In genomic region chr1:139421875-139422791, GRCm38 (mm10) we compare ENCODE assay signal across 8 mouse cellular contexts. TPM values are rescaled to one million over a fixed set of nuclear protein-coding genes. Genes with fewer than 3 reads are reported as not detected.
DNase-seq lines count a peak whose midpoint lies in the region; ATAC-seq lines count a peak whose summit lies in the region.

Gene Zbtb41, plus strand, starts transcription at chr1:139422288.

- H3K4me3 ChIP-seq in intestine, embryonic 14.5 days (ENCODE audit: low read depth, low read length) = peak within 1 kb of the TSS; percentile 68

- peaks cover 30% of the 10 kb centered on the region for H3K4me1 ChIP-seq in intestine, embryonic 14.5 days (replicated peaks; ENCODE audit: control insufficient read depth, insufficient read depth, low read length)

- 0 out of 2 replicates have a peak, but pooled peaks cover 6% of the 10 kb centered on the region for H3K36me3 ChIP-seq in intestine, embryonic 14.5 days (ENCODE audit: control insufficient read depth, insufficient read depth, low read length)

- no peaks in the 10 kb centered on the region for H3K9me3 ChIP-seq in intestine, embryonic 14.5 days (ENCODE audit: control insufficient read depth, low read length)

- intact Hi-C loops in left cerebral cortex, postnatal 14 days (cut with DNase I) = no loop called here

- peak within 1 kb of the TSS; percentile 87 for H3K27ac ChIP-seq in intestine, embryonic 14.5 days (ENCODE audit: low read depth)

- ATAC-seq in intestine, embryonic 14.5 days (replicated peaks; ENCODE audit: low FRiP score, low TSS enrichment, low read depth) = peak; percentile 94

- H3K27me3 ChIP-seq in intestine, embryonic 14.5 days (replicated peaks; ENCODE audit: control insufficient read depth, insufficient read depth, low read length) = no peaks in the 10 kb centered on the region

- H3K9ac ChIP-seq in intestine, embryonic 14.5 days (ENCODE audit: low read length) = peak within 1 kb of the TSS; percentile 95

- under 1% methylated on average over 69 of the region's 88 CpGs for WGBS in intestine, embryonic 14.5 days

- peak; percentile 93 to 98 for DNase-seq in adrenal gland, adult (ENCODE audit: inconsistent age in 2 of 2, low spot score in 1 of 2)
- peak; percentile 88 for DNase-seq in embryo, embryonic 10.5 days (ENCODE audit: low spot score)
- peak; percentile 89 for DNase-seq in gastrocnemius, postnatal 25 days
- peak; percentile 95 for DNase-seq in intestine, embryonic 14.5 days (ENCODE audit: low spot score)
- peak; percentile 84 to 89 for DNase-seq in left cerebral cortex, postnatal 14 days (ENCODE audit: low spot score in 2 of 2)
- peak; percentile 93 for DNase-seq in mesoderm, embryonic 11.5 days (ENCODE audit: low read depth, low spot score)
- peak; percentile 76 to 81 for DNase-seq in right cerebral cortex, postnatal 36 days (ENCODE audit: low spot score in 2 of 2)
- peak; percentile 91 for DNase-seq in yolk sac, embryonic 10.5 days (ENCODE audit: low spot score)

- peak within 1 kb of the TSS; percentile 62 for H3K4me2 ChIP-seq in intestine, embryonic 14.5 days (ENCODE audit: low read length)

RNA-seq across cellular contexts. Expression of gene Zbtb41, which starts in this region (rescaled TPM):
- 10 to 100 TPM; 15.2 to 16.9 TPM for total RNA-seq in gastrocnemius, postnatal 25 days (2021)
- 12.4 and 13.7 TPM in 2 replicates for polyA plus RNA-seq in intestine, embryonic 14.5 days (2014; fragmentation: Nextera tagmentation; extraction: Ambion mirVana)
- total RNA-seq in left cerebral cortex, postnatal 14 days (2021) = 10 to 100 TPM; 28.3 to 30.4 TPM

Comparison
In these comparisons a context has a peak if more than half of its experiments do, and no peak if none do; other contexts are left out.
1. Peak in every context shown above with its lines: DNase-seq, ATAC-seq, H3K4me3 ChIP-seq and H3K27ac ChIP-seq.